8 mouse cellular contexts compared by ENCODE assay signal in genomic region chr16:34081683-34082438, GRCm38 (mm10).
DNase-seq lines count a peak whose midpoint lies in the region; ATAC-seq and TF ChIP-seq lines count a peak whose summit lies in the region.

No protein-coding gene starts in this region.

- no peak overlapping the region for H3K9ac ChIP-seq in forebrain, embryonic 15.5 days (replicated peaks)
- no peak overlapping the region for H3K9ac ChIP-seq in hindbrain, embryonic 12.5 days
- H3K9ac ChIP-seq in liver, adult 2 months (ENCODE audit: low read depth, low read length): no peak overlapping the region

- peaks cover 22% of the 10 kb centered on the region for H3K4me1 ChIP-seq in forebrain, embryonic 15.5 days
- H3K4me1 ChIP-seq in hindbrain, embryonic 12.5 days: peaks cover 14% of the 10 kb centered on the region
- peaks cover 23% of the 10 kb centered on the region for H3K4me1 ChIP-seq in liver, adult 2 months (ENCODE audit: control insufficient read depth, insufficient read depth, low read length)

- H3K79me2 ChIP-seq in liver, adult 2 months (ENCODE audit: control insufficient read depth, insufficient read depth, low read length): peaks cover 10% of the 10 kb centered on the region; the same call in 1 of the 2 replicates

- DNase-seq in cerebellum, postnatal 14 days: peak; percentile 79 to 80
- peak; percentile 59 for DNase-seq in liver, adult 2 months (ENCODE audit: extremely low read depth, low read depth, low spot score)
- DNase-seq in thymus, postnatal 4 days: no peak
- no peak for DNase-seq in c-Kit-positive CD71-positive TER-119-positive erythroid progenitor cells, embryonic 14.5 days (ENCODE audit: low spot score)

- no peak overlapping the region for H3K4me2 ChIP-seq in forebrain, embryonic 15.5 days (replicated peaks)
- no peak overlapping the region for H3K4me2 ChIP-seq in hindbrain, embryonic 12.5 days (replicated peaks)

- no peak overlapping the region for H3K27ac ChIP-seq in forebrain, embryonic 15.5 days (replicated peaks)
- H3K27ac ChIP-seq in hindbrain, embryonic 12.5 days: 0 out of 2 replicates have a peak overlapping the region, but pooled peaks have one; percentile 30
- H3K27ac ChIP-seq in liver, adult 2 months (replicated peaks; ENCODE audit: insufficient read depth, low read depth, low read length): no peak overlapping the region

- no peak for TF ChIP-seq POLR2A in liver, adult 2 months (IDR thresholded peaks at IDR 0.05; ENCODE audit: extremely low read depth, insufficient read depth, low read length)

- WGBS in forebrain, embryonic 15.5 days: 40% methylated on average over 19 of the region's 19 CpGs
- WGBS in hindbrain, embryonic 12.5 days: 50% methylated on average over 19 of the region's 19 CpGs
- WGBS in liver, adult 2 months: 67% methylated on average over 19 of the region's 19 CpGs

- H3K9me3 ChIP-seq in forebrain, embryonic 15.5 days: no peaks in the 10 kb centered on the region
- no peaks in the 10 kb centered on the region for H3K9me3 ChIP-seq in hindbrain, embryonic 12.5 days (replicated peaks)

- TF ChIP-seq CTCF in liver, adult 2 months (IDR thresholded peaks at IDR 0.05; ENCODE audit: low read depth, low read length): no peak

- H3K27me3 ChIP-seq in forebrain, embryonic 15.5 days: no peaks in the 10 kb centered on the region
- no peaks in the 10 kb centered on the region for H3K27me3 ChIP-seq in hindbrain, embryonic 12.5 days
- no peaks in the 10 kb centered on the region for H3K27me3 ChIP-seq in liver, adult 2 months (ENCODE audit: control insufficient read depth, insufficient read depth, low read length)

- no peaks in the 10 kb centered on the region for H3K36me3 ChIP-seq in forebrain, embryonic 15.5 days
- no peaks in the 10 kb centered on the region for H3K36me3 ChIP-seq in hindbrain, embryonic 12.5 days
- no peaks in the 10 kb centered on the region for H3K36me3 ChIP-seq in liver, adult 2 months (ENCODE audit: control insufficient read depth, insufficient read depth, low read length)

- no peak for ATAC-seq in cerebellum, adult (ENCODE audit: insufficient number of reproducible peaks, low FRiP score, low TSS enrichment)
- 0 out of 2 replicates have a peak, but pooled peaks have one; percentile 21 for ATAC-seq in forebrain, embryonic 15.5 days (replicated peaks)
- ATAC-seq in hindbrain, embryonic 12.5 days (ENCODE audit: low FRiP score): no peak
- no peak for ATAC-seq in granulocyte monocyte progenitor cell, adult 5-6 weeks (replicated peaks; ENCODE audit: poor library complexity, severe bottlenecking)

- no peak overlapping the region for H3K4me3 ChIP-seq in forebrain, embryonic 15.5 days
- no peak overlapping the region for H3K4me3 ChIP-seq in hindbrain, embryonic 12.5 days
- no peak overlapping the region for H3K4me3 ChIP-seq in liver, adult 2 months (ENCODE audit: insufficient read depth, low read depth, low read length)

Comparison
In these comparisons a context has a peak if more than half of its experiments do, and no peak if none do; other contexts are left out.
1. DNase-seq: peak in cerebellum, postnatal 14 days (2 of 2) and liver, adult 2 months (single experiment); none in thymus, postnatal 4 days (single experiment) and c-Kit-positive CD71-positive TER-119-positive erythroid progenitor cells, embryonic 14.5 days (single experiment).